Mouse (Mus musculus): ENCODE measurements around the gene Dock7. TPM values are rescaled to one million over a fixed set of nuclear protein-coding genes. Genes with fewer than 3 reads are reported as not detected.

The Dock7 gene
- total RNA-seq (2022): 10 to 100 TPM; 38.7 to 45.4 (median 42.1) TPM

DNA sequence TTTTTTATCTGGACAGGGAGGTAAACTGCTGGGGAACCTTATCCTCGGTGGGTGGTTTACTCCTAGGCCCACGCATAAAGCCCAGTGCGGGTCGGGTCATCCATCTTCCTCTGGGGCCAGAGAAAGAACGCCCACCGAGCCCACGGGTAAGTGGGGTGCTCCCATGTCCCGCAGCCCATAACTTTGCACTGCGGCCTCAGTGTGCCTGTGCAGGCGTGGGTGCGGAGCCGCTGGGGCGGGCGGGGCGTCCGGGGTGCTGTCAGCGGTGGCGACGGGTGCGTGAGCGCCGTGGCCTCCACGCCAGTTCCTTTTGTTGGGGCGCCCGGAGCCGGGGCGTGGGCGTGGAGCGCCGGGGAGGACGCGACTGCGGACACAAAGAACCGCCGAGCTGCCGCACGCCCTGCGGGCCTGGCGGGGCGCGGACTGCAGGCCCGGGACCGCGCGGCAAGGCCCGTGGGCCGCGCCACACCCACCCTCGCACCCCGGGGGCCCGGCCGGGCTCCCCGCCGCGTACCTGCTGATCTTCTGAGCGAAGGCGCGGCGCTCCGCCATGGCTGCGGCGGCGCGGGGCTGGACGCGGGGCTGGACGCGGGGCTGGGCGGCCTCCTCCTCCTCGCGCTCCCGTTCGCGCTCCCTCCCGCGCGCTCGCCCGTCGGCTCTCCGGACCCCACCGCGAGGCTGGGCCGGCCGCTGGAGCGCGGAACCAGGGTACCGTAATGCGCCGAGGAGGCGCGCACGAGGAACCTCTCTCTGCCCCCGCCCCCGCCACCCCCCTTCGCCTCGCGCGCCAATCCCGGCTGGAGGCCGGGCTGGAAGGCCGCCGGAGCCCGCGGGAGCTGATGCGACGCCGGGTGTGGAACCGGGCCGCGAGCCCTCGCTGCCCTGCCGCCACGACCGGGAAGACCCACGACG is at the start of gene Dock7:
TSS of gene Dock7 (minus strand) at position 705 of the 912 bp plus-strand sequence.
- DNase-seq (ENCODE audit: low spot score in 2 of 2): peak; percentile 56 to 59

DNA sequence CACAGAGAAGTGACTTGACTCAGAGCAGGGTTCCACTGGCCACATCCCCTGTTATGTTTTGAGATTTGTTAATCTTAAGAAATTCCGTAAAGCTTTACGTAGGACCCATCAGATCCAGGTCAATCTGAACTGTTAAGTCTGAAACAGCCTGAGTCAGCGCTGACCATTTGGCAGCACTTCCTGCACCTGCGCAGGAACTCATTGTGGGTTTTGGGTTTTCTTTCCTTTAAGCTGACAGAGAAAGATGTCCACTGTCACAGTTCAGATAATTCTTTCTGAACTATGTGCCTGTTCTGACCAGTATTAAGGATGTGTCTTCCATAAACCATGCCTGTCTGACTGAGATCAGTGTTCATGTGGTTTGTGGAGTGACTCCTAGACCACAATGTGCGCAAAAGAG is 48.2 kb upstream of the Dock7 start:
- DNase-seq (ENCODE audit: low spot score in 2 of 2): no peak

GRCm38 (mm10) chr4:99163547-99163946 is 42.8 kb upstream of the Dock7 start:
- DNase-seq (ENCODE audit: low spot score in 2 of 2): no peak

DNA sequence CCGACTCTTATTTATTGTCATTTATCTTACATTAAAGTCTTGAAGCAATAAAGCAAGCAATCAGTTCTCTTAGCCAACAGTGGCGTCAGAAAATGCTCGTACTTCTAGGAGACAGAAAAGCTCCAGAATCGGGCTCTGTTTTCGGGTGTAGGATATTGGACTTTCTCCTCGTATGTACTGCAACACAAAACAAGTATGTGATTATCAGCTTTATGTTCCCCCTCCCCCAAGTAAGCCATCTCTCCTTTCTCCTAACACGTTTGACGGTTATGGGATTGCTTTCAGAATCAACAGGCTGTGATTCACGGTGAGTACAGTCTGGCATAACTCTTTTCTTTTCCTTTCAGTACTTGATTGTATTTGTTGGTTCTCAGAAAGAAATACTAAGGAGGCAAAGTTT is 42.3 kb upstream of the Dock7 start:
- DNase-seq (ENCODE audit: low spot score in 2 of 2): no peak

DNA sequence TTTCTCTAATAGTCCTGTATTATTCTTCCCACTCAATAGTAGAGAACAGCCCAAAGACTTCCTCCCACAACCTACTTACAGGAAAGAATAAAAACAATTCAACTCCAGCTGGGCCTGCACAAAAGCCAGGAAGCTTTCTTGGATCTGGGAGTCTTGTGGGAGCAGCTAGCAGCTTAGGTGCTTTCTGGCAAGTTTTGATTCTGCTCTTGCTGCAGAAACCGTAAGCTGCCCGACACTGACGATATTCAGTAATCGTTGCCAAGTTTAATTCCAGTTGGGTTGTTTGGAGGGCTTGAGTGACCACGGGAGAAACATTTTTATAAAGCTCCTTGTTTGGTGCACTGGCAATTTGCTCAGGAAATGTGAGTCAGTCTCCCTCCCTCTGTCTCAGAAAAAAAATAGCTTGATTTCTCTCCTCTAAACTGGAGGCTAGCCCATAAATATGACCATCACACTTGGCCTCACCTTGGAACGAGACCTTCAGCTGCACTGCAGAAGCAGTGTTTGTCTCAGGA is 40.8 kb upstream of the Dock7 start:
- peak in 1 of 2 experiments; percentile 20 for DNase-seq (ENCODE audit: low spot score in 2 of 2)

- no peak for DNase-seq (ENCODE audit: low spot score in 2 of 2)
These were observed 40.2 kb upstream of the Dock7 start for GRCm38 (mm10) chr4:99160899-99161298.

GRCm38 (mm10) chr4:99160414-99160813 is 39.7 kb upstream of the Dock7 start:
- DNase-seq (ENCODE audit: low spot score in 2 of 2): no peak

DNA sequence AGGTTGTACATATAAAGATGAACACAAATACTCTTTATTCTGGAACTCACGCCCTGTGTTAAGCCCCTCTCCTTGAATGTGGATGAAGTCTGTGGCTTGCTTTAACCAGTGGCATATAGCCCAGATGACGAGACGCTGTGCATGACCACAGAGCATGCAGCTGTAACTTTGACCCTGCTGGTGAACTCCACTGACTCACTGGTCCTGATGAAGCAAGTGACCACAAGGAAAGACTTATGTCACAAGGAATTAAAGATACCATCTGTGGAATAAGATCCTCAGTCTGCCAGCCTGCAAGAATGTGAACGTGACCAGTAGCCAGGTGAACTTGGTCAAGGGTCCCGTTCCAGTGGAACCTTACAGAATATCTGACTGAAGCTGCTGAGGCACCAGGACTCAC is 37.8 kb upstream of the Dock7 start:
- DNase-seq (ENCODE audit: low spot score in 2 of 2): no peak

DNA sequence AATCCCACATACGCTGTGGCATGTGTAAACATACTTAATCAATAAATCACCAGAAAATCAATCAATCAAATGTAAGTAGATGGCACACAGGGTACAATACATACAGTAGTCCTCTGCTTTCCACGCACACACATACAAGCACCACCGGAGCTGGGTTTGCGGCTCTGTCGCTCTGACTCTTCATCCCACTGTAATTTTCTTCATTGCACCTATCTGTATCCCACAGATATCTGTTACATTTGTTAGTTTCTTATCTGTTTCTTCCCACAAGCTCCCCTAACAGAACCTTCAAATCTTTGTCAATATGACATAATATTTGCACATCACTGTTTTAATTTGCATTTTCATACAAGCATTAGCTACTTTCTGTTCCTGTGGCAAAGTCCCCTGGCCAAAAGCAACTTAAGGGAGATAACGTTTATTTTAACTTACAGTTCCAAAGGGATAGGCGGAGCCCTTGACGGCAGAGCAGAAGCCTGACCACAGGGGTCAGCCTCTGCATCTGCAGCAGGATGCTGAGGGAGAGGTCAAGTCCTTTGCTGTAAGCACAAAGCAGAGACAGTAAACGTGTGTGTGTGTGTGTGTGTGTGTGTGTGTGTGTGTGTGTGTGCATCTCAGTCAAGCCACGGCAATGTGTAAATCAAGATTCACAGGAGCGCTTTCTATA is 36.1 kb upstream of the Dock7 start:
- no peak for DNase-seq (ENCODE audit: low spot score in 2 of 2)

DNA sequence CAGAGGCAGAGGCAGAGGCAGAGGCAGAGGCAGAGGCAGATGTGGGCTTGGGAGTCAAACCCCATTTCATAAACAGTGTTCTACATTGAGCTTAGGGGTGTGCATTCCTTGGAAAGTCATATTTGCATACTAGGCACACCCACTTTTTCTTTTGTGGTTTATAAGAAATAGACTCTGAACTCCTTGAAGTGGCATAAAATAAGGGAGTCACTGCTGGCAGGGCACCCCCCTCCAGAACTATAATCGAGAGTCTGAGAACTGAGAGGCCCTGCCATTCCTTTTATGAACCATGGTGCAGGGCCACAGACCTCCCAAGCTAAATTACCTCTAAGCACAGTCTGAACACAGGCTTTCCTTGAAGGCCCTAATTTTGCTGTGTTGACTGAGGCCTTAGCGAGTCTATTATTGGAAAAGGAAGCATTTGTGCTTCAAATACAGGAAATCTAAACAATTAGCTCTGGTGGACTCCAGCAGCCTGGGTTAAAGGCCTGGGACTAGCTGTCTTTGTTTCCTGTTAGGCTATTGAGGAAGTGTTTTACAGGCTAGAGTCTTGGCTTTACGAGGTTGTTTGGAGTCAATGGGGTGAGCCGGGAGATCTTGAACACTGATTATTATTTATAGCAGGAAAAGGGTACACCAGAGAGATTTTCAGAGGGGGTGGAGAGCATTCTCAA is 31.3 kb upstream of the Dock7 start:
- no peak for DNase-seq (ENCODE audit: low spot score in 2 of 2)

GRCm38 (mm10) chr4:99151434-99151833 is 30.7 kb upstream of the Dock7 start:
- DNase-seq (ENCODE audit: low spot score in 2 of 2): no peak

GRCm38 (mm10) chr4:99143323-99143722 is 22.6 kb upstream of the Dock7 start:
- no peak for DNase-seq (ENCODE audit: low spot score in 2 of 2)

DNA sequence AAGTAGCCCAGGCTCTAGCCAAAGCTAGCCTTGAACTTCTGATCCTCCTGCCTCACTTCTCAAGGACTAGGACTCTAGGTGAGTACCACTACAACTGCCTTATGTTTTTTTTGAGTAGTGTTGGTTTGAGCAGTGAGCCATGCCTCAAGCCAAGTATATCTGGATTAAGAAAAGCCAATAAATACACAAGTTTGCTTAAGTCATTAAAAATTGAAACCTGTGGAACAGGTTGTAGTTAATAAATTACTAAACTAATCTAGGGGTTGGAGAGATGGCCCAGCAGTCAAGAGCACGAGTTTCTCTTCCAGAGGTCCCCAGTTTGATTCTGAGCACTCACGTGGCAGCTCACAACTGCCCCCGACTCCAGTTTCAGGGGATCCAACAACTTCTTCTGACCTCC is 20.9 kb upstream of the Dock7 start:
- no peak for DNase-seq (ENCODE audit: low spot score in 2 of 2)

- no peak for DNase-seq (ENCODE audit: low spot score in 2 of 2)
These were observed 20.5 kb upstream of the Dock7 start for GRCm38 (mm10) chr4:99141171-99141570.

- DNase-seq (ENCODE audit: low spot score in 2 of 2): no peak
These were observed 17.4 kb upstream of the Dock7 start for GRCm38 (mm10) chr4:99137986-99138641.

- DNase-seq (ENCODE audit: low spot score in 2 of 2): no peak
These were observed 13.8 kb upstream of the Dock7 start for GRCm38 (mm10) chr4:99134522-99134921.

DNA sequence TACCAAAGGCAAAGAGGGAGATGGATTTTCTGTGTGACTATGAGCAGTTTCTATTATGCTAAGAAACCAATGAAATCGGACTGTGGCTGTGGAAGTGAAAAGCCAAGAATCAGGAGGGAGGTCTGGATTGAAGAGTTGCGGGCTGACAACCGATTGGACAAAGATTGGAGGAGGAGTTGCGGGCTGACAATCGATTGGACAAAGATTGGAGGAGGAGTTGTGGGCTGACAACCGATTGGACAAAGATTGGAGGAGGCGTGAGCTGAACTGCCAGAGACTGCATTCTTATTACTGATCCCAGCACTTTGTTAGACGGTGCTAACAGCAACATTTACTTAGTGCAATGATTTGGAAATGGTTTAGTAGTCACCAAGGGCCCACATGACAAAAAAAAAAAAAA is 12.6 kb upstream of the Dock7 start:
- no peak for DNase-seq (ENCODE audit: low spot score in 2 of 2)

DNA sequence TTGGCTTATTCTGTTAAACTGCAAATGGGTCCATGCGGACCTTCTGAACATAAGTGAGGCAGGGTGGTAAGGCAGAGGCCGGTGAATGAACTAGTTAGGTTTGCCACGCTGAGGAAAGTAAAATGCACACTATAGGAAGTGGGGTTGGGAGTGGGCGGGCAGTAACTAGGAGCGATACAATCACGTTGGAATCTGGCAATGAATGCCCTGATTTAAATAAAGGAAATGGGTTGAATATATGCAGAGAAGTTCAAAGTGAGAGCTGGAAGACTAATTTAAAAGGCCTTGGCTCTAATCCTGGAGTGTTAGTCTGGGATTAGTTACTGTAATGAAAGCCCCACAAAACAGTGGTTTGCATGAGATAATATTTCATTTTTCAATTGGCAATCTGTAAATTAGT is 12.0 kb upstream of the Dock7 start:
- no peak for DNase-seq (ENCODE audit: low spot score in 2 of 2)

- no peak for DNase-seq (ENCODE audit: low spot score in 2 of 2)
These were observed 10.5 kb upstream of the Dock7 start for GRCm38 (mm10) chr4:99131227-99131653.

DNA sequence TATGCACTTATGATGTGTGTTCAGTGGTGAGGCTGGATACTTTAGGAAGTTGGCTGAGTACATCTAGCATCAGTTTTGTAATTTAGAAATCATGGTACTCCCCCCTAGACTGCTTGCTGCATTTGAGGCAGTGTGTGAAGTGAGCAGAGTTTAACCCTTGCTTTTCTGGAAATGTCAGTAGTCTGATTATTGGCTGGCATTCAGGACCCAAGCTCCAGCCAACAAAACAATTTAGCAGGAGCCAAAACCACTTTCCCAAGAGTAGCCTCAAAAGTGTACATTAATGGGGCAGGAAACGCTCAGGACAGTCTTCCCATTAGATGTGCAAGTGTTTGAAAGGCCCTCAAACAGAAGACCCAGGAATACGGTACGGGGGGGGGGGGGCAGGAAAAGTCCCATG is 2.8 kb upstream of the Dock7 start:
- DNase-seq (ENCODE audit: low spot score in 2 of 2): no peak

GRCm38 (mm10) chr4:99122786-99123185 is 2.1 kb upstream of the Dock7 start:
- DNase-seq (ENCODE audit: low spot score in 2 of 2): no peak
